Mouse (Mus musculus): ENCODE measurements around the gene St6galnac3. TPM values are rescaled to one million over a fixed set of nuclear protein-coding genes. Genes with fewer than 3 reads are reported as not detected.

St6galnac3 gene
- total RNA-seq, 2 experiments from 2014 or later: 10.7 to 12.7 TPM

DNA sequence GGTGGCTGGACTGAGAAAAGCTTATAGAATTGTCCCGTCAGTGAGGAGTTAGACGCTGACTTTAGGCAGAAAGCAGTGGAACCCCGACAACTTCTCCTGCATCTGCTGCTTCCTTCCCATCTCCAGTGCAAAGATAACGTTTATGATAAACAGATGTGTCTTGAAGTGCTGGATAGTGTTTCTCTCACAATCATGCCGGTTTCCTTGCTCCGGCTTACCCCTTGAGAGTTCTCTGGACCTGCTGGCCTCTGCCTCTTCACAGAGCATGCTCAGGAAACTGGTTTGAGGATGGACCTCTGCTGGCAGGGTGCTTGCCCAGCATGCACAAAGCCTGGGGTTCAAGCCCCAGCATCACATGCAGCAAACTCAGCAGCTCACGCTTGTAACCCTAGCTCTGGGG, 23.8 kb downstream of the St6galnac3 start:
- intact Hi-C loops (cut with DNase I): no loop called here
- DNase-seq (ENCODE audit: extremely low spot score in 1 of 2, low spot score in 2 of 2): no peak

- intact Hi-C loops (cut with DNase I): no loop called here
- DNase-seq (ENCODE audit: extremely low spot score in 1 of 2, low spot score in 2 of 2): no peak
Observed at GRCm38 (mm10) chr3:153699086-153699485, 25.9 kb downstream of the St6galnac3 start.

GRCm38 (mm10) chr3:153692978-153693377, 32.0 kb downstream of the St6galnac3 start:
- DNase-seq (ENCODE audit: extremely low spot score in 1 of 2, low spot score in 2 of 2): no peak
- intact Hi-C loops (cut with DNase I): no loop called here

GRCm38 (mm10) chr3:153692206-153692813, 32.7 kb downstream of the St6galnac3 start:
- intact Hi-C loops (cut with DNase I): no loop called here
- DNase-seq (ENCODE audit: extremely low spot score in 1 of 2, low spot score in 2 of 2): no peak

DNA sequence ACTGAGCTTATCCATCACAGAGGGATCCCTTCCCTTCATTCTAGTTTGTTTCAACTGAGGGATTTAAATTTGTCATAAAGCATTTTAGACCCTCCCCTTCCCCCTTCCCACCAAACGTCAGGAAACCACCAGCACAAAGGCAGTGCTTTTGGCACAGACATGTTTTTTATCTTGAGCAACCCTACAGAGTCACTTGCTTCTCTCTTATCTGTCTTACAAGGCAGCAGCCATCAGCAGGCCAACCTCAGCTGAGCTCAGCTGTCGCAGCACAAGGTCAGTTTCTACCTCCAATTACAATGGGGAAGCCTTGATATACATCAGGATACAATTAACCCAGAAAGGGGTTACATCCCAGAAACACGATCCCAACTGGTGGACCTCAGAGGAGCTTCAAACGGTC, 33.4 kb downstream of the St6galnac3 start:
- no peak for DNase-seq (ENCODE audit: extremely low spot score in 1 of 2, low spot score in 2 of 2)
- intact Hi-C loops (cut with DNase I): no loop called here

DNA sequence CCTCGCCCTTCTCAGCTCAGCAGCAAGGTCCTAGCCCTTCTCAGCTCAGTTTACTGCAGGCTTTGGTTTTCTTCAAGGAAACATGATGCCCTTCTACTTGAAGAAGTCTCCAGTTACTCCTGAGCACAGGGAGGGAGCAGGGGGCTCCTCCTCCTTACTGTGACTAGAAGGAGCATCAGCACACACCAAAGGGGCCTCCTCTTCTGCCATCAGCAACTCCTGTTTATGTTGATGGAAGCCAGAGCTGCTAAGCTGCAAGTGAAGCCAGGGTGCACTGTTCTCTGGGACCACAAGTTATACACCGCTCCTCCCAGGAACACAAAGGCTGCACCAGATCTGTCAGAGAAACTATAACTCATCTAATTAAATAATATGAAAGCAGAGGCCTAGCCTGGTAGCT, 34.4 kb downstream of the St6galnac3 start:
- DNase-seq (ENCODE audit: extremely low spot score in 1 of 2, low spot score in 2 of 2): no peak
- intact Hi-C loops (cut with DNase I): no loop called here

DNA sequence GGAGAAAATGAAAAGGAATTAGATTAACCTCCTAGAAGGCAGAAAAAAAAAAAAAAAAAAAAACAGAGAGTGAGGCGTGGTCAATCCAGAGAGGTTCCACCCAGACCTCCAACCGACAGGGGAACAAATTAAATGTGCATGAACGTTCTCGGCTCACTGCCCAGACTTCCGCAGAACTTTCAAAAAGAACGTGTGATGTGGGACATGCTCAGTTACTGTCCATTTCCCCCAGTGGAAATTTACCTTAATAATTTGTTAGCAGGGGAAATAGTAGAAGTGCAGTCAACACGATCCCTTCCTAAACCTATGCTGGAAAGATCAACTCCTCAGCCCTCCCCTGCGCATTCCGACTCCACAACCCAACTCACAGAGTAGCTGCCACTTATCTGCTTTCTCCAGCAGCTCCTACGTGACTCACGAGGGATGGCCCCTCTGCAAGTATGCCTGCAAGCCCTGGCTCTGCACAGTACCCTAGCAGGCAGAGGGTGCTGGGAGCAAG, 35.1 kb downstream of the St6galnac3 start:
- no peak for DNase-seq (ENCODE audit: extremely low spot score in 1 of 2, low spot score in 2 of 2)
- intact Hi-C loops (cut with DNase I): no loop called here

- no peak for DNase-seq (ENCODE audit: extremely low spot score in 1 of 2, low spot score in 2 of 2)
- intact Hi-C loops (cut with DNase I): no loop called here
Observed at GRCm38 (mm10) chr3:153687896-153688295, 37.1 kb downstream of the St6galnac3 start.

GRCm38 (mm10) chr3:153684909-153685308, 40.1 kb downstream of the St6galnac3 start:
- DNase-seq (ENCODE audit: extremely low spot score in 1 of 2, low spot score in 2 of 2): no peak
- intact Hi-C loops (cut with DNase I): no loop called here

GRCm38 (mm10) chr3:153682303-153682702, 42.7 kb downstream of the St6galnac3 start:
- intact Hi-C loops (cut with DNase I): no loop called here
- DNase-seq (ENCODE audit: extremely low spot score in 1 of 2, low spot score in 2 of 2): no peak

GRCm38 (mm10) chr3:153681720-153682119, 43.3 kb downstream of the St6galnac3 start:
- intact Hi-C loops (cut with DNase I): no loop called here
- DNase-seq (ENCODE audit: extremely low spot score in 1 of 2, low spot score in 2 of 2): no peak

DNA sequence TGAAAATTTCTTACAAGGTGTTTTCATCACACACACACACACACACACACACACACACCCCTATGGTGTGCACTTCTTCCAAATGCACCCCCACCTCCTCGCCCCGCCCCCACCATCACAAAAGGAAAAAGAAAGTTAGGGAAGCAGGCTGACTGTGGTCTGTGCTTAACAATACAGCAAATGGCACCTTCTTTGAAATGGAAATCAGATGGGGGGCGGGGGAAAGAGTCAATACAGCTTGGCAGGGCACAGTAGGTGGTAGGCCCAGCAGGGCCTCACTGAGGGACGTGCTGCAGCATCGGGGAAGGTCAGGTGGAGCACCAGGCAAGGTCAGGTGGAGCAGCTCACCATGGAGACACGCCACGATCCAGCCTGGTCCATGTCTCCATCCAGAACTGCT, 49.1 kb downstream of the St6galnac3 start:
- intact Hi-C loops (cut with DNase I): no loop called here
- no peak for DNase-seq (ENCODE audit: extremely low spot score in 1 of 2, low spot score in 2 of 2)

- peak in 1 of 2 experiments; percentile 60 for DNase-seq (ENCODE audit: extremely low spot score in 1 of 2, low spot score in 2 of 2)
- intact Hi-C loops (cut with DNase I): no loop called here
Observed at GRCm38 (mm10) chr3:153675073-153675472, 49.9 kb downstream of the St6galnac3 start.

DNA sequence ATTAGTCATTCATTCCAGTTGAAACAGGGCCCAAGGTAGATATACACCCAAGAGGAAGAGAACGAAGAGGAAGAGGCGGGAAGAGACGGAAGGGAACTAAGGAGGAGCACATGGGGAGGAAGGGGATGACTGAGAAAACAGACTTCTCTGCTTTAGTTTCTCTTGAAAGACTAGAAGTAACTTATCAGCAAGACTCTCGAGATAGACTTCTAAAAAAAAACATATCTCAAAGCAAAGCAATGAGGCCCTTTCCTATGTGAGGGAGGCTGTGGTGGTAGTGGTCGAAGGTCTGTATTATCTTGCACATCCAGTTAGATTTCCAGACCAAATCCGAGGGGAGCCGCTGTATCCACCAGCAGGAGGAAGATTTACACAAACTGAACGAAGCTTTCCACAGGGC, 50.6 kb downstream of the St6galnac3 start:
- DNase-seq (ENCODE audit: extremely low spot score in 1 of 2, low spot score in 2 of 2): no peak
- intact Hi-C loops (cut with DNase I): no loop called here

- intact Hi-C loops (cut with DNase I): no loop called here
Observed at GRCm38 (mm10) chr3:153673451-153673850, 51.5 kb downstream of the St6galnac3 start.

GRCm38 (mm10) chr3:153670953-153671674, 53.9 kb downstream of the St6galnac3 start:
- intact Hi-C loops (cut with DNase I): no loop called here
- no peak for DNase-seq (ENCODE audit: extremely low spot score in 1 of 2, low spot score in 2 of 2)

More at GRCm38 (mm10) chr3:153673451-153673850, 51.5 kb downstream of the St6galnac3 start:
- DNase-seq (ENCODE audit: extremely low spot score in 1 of 2, low spot score in 2 of 2): no peak

GRCm38 (mm10) chr3:153669737-153670435, 55.1 kb downstream of the St6galnac3 start:
- DNase-seq (ENCODE audit: extremely low spot score in 1 of 2, low spot score in 2 of 2): no peak
- intact Hi-C loops (cut with DNase I): no loop called here

DNA sequence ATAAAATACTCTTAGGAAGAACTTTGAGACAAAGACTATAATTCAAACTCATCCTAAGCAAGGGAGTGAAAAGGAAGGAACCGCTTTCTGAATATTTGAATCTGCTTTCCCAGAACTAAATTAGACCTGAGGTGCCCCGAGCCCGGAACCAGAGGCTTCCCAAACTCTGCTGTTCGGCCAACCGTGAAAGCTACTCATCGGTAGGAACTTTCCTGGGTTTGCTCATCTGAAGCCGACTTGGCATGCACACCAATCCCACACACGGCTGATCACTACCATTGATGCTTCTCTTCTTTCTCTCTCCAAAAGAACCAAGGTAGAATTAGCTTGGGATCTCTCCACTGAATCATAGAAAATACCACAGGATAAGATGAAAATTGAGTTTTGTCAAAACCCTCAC, 55.6 kb downstream of the St6galnac3 start:
- intact Hi-C loops (cut with DNase I): no loop called here
- DNase-seq (ENCODE audit: extremely low spot score in 1 of 2, low spot score in 2 of 2): no peak

DNA sequence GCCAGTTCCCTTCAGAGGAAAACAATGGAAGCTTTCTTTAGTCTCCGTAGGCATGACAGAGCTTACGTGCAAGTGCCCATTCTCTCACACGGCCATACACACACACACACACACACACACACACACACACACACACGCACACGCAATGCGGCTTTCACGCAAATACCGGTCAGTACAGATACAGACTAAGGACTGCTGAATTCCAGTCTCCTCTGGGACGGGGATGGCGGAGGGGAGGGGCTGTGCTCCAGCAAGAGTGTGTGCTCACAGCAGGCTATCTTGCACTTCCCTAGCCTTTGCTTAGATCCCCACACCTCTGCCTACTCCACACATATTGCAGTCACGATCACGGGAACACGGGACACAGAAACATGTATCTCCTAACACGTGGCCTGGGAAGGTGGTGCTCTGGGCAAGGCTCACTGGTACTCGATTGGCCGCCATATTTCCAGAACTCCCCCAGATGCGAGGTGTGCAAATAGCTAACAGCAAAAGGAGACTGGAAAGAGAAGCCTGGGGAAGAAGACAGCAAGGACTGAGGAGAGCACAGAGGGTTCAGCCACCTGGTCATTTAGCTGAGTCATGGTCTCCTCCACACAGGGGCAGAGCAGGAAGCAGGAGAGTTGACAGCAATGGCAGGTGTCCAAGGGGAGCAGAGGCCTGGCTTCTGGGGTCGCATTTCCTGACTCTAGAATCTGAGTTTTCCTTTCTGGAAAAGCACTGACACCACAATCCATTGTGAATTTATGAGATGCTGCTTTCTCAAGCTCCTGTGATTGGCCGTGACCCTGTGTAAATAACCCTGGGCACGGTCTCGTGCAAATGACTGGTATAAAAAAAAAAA, 56.3 kb downstream of the St6galnac3 start:
- intact Hi-C loops (cut with DNase I): no loop called here

More for the DNA sequence above, 56.3 kb downstream of the St6galnac3 start:
- peak in 1 of 2 experiments; percentile 60 for DNase-seq (ENCODE audit: extremely low spot score in 1 of 2, low spot score in 2 of 2)
